Mouse (Mus musculus) macrophage (primary cell): ENCODE measurements around the gene Chrnb2. TPM values are rescaled to one million over a fixed set of nuclear protein-coding genes. Genes with fewer than 3 reads are reported as not detected.

Source experiments
- H3K27ac ChIP-seq: fragments of 350-480 bp; formaldehyde crosslinking; 2 replicates; pipeline ENCODE4 v1.9.0; 2021
- H3K36me3 ChIP-seq: fragments of 350-480 bp; formaldehyde crosslinking; 2 replicates; pipeline ENCODE4 v1.9.0; 2021; ENCODE audit errors: inconsistent target
- H3K4me3 ChIP-seq: fragments of 350-480 bp; formaldehyde crosslinking; 2 replicates; pipeline ENCODE4 v1.9.0; 2021; ENCODE audit errors: inconsistent target
- H3K79me2 ChIP-seq: fragments of 350-480 bp; formaldehyde crosslinking; 2 replicates; pipeline ENCODE4 v1.9.0; 2021; ENCODE audit errors: inconsistent target
- WGBS: methylation state at CpG from one replicate; pipeline ENCODE4 v1.1.7; 2026; ENCODE audit warnings: inconsistent platforms; ENCODE audit not compliant: missing documents; 5-methylcytosine and 5-hydroxymethylcytosine counted together
- polyA plus RNA-seq: library from polyadenylated mRNA; stranded (reverse); fragments of 250-400 nt; gene quantifications from 3 replicates; pipeline ENCODE4 v1.2.4, GENCODE M21; 2018; ENCODE audit warnings: inconsistent platforms

The Chrnb2 gene
- polyA plus RNA-seq, 1 experiment from 2014 or later: 0.20 TPM

- WGBS: 83% methylated on average over 7 of the region's 7 CpGs
- Histone ChIP-seq H3K79me2 (peaks cover 31% of the 10 kb centered on the region), H3K27ac (no peak overlapping the region), H3K4me3 (no peak overlapping the region), H3K36me3 (0 out of 2 replicates have a peak, but pooled peaks cover 3% of the 10 kb centered on the region)
Measured at GRCm38 (mm10) chr3:89769584-89769983, 5.2 kb upstream of the Chrnb2 start.

- no peak overlapping the region for H3K4me3 ChIP-seq
- 78% methylated on average over 3 of the region's 3 CpGs for WGBS
- no peaks in the 10 kb centered on the region for H3K79me2 ChIP-seq
- no peaks in the 10 kb centered on the region for H3K36me3 ChIP-seq
- H3K27ac ChIP-seq: no peak overlapping the region
Measured at GRCm38 (mm10) chr3:89759786-89760185, 4.6 kb downstream of the Chrnb2 start.

GRCm38 (mm10) chr3:89757851-89758250 is 6.6 kb downstream of the Chrnb2 start:
- no peak overlapping the region for H3K4me3 ChIP-seq
- H3K36me3 ChIP-seq: no peaks in the 10 kb centered on the region
- 88% methylated on average over 2 of the region's 2 CpGs for WGBS
- H3K27ac ChIP-seq: no peak overlapping the region
- H3K79me2 ChIP-seq: no peaks in the 10 kb centered on the region

- WGBS: 87% methylated on average over 5 of the region's 6 CpGs
- Histone ChIP-seq H3K4me3 (no peak overlapping the region), H3K79me2 (no peaks in the 10 kb centered on the region), H3K36me3 (peaks cover 12% of the 10 kb centered on the region), H3K27ac (no peak overlapping the region)
Measured at GRCm38 (mm10) chr3:89755283-89755682, 9.1 kb downstream of the Chrnb2 start.

GRCm38 (mm10) chr3:89752307-89752706 is 12.1 kb downstream of the Chrnb2 start:
- Histone ChIP-seq H3K36me3 (peaks cover 40% of the 10 kb centered on the region), H3K27ac (no peak overlapping the region)
- 30% methylated on average over 1 of the region's 1 CpGs for WGBS

GRCm38 (mm10) chr3:89738509-89738908 is 25.9 kb downstream of the Chrnb2 start:
- Histone ChIP-seq H3K79me2 (peaks cover 79% of the 10 kb centered on the region), H3K36me3 (peaks cover 95% of the 10 kb centered on the region), H3K4me3 (no peak overlapping the region), H3K27ac (no peak overlapping the region)
- 97% methylated on average over 6 of the region's 6 CpGs for WGBS

More at GRCm38 (mm10) chr3:89752307-89752706, 12.1 kb downstream of the Chrnb2 start:
- H3K79me2 ChIP-seq: no peaks in the 10 kb centered on the region
- H3K4me3 ChIP-seq: no peak overlapping the region

- Histone ChIP-seq H3K36me3 (peaks cover 39% of the 10 kb centered on the region), H3K4me3 (peak overlapping the region; percentile 96), H3K79me2 (peaks cover 82% of the 10 kb centered on the region), H3K27ac (peak overlapping the region; percentile 97)
- WGBS: 37% methylated on average over 4 of the region's 4 CpGs
Measured at GRCm38 (mm10) chr3:89732091-89732490, 32.3 kb downstream of the Chrnb2 start.

GRCm38 (mm10) chr3:89730350-89731331 is 33.8 kb downstream of the Chrnb2 start:
- Histone ChIP-seq H3K79me2 (peaks cover 67% of the 10 kb centered on the region), H3K27ac (peak overlapping the region; percentile 97)
- under 1% methylated on average over 32 of the region's 32 CpGs for WGBS

GRCm38 (mm10) chr3:89728848-89729247 is 35.6 kb downstream of the Chrnb2 start:
- H3K36me3 ChIP-seq: peaks cover 9% of the 10 kb centered on the region; the same call in 1 of the 2 replicates
- 92% methylated on average over 2 of the region's 2 CpGs for WGBS

More at GRCm38 (mm10) chr3:89730350-89731331, 33.8 kb downstream of the Chrnb2 start:
- Histone ChIP-seq H3K36me3 (peaks cover 25% of the 10 kb centered on the region), H3K4me3 (peak overlapping the region; percentile 96)

GRCm38 (mm10) chr3:89727028-89727427 is 37.4 kb downstream of the Chrnb2 start:
- no peaks in the 10 kb centered on the region for H3K36me3 ChIP-seq
- H3K4me3 ChIP-seq: no peak overlapping the region
- H3K79me2 ChIP-seq: peaks cover 45% of the 10 kb centered on the region
- WGBS: 0% methylated on average over 4 of the region's 4 CpGs
- H3K27ac ChIP-seq: no peak overlapping the region

More at GRCm38 (mm10) chr3:89728848-89729247, 35.6 kb downstream of the Chrnb2 start:
- no peak overlapping the region for H3K27ac ChIP-seq
- H3K4me3 ChIP-seq: no peak overlapping the region
- peaks cover 58% of the 10 kb centered on the region for H3K79me2 ChIP-seq

- WGBS: 91% methylated on average over 7 of the region's 7 CpGs
- Histone ChIP-seq H3K36me3 (no peaks in the 10 kb centered on the region), H3K27ac (no peak overlapping the region), H3K79me2 (peaks cover 51% of the 10 kb centered on the region; the same call in 1 of the 2 replicates), H3K4me3 (no peak overlapping the region)
Measured at GRCm38 (mm10) chr3:89723400-89724084, 40.9 kb downstream of the Chrnb2 start.

GRCm38 (mm10) chr3:89722032-89722431 is 42.4 kb downstream of the Chrnb2 start:
- peaks cover 58% of the 10 kb centered on the region; the same call in 1 of the 2 replicates for H3K79me2 ChIP-seq
- H3K36me3 ChIP-seq: no peaks in the 10 kb centered on the region
- H3K27ac ChIP-seq: no peak overlapping the region
- no peak overlapping the region for H3K4me3 ChIP-seq

- no peaks in the 10 kb centered on the region for H3K36me3 ChIP-seq
- H3K27ac ChIP-seq: no peak overlapping the region
- WGBS: 92% methylated on average over 6 of the region's 6 CpGs
- H3K4me3 ChIP-seq: peak overlapping the region; percentile 45; the same call in 1 of the 2 replicates
- peaks cover 42% of the 10 kb centered on the region; the same call in 1 of the 2 replicates for H3K79me2 ChIP-seq
Measured at GRCm38 (mm10) chr3:89715967-89716256, 48.5 kb downstream of the Chrnb2 start.

GRCm38 (mm10) chr3:89715207-89715966 is 49.0 kb downstream of the Chrnb2 start:
- Histone ChIP-seq H3K27ac (no peak overlapping the region), H3K79me2 (peaks cover 36% of the 10 kb centered on the region; the same call in 1 of the 2 replicates), H3K36me3 (no peaks in the 10 kb centered on the region), H3K4me3 (peak overlapping the region; percentile 45)
- 7% methylated on average over 55 of the region's 59 CpGs for WGBS
